Mouse (Mus musculus) heart, postnatal 0 days (tissue): ENCODE results near the gene Gab2. TPM values are rescaled to one million over a fixed set of nuclear protein-coding genes. Genes with fewer than 3 reads are reported as not detected.
A peak's percentile ranks its signal among the peaks of the same experiment; 100 is the strongest.

Source experiments
- ATAC-seq: fragments of 200-750 bp; cut with Nextera tagmentation; 2 replicates; pipeline ENCODE4 v1.8.0; 2017; ENCODE audit warnings: low read depth, moderate number of reproducible peaks, moderate library complexity; ENCODE audit not compliant: insufficient read depth
- DNase-seq: peaks from one replicate; pipeline ENCODE4 v3.0.0-alpha.2; 2016; ENCODE audit warnings: low spot score
- H3K27ac ChIP-seq: fragments of 300-500 bp; sonication (generic); 2 replicates; pipeline ENCODE4 v1.5.1; 2014; ENCODE audit warnings: low read depth, mild to moderate bottlenecking
- H3K27me3 ChIP-seq: fragments of 300-500 bp; sonication (generic); 2 replicates; pipeline ENCODE4 v1.6.1; 2014; ENCODE audit warnings: low read length, mixed read lengths; ENCODE audit not compliant: control insufficient read depth, insufficient read depth
- H3K36me3 ChIP-seq: fragments of 300-500 bp; sonication (generic); replicated peaks from 2 replicates; pipeline ENCODE4 v1.6.1; 2014; ENCODE audit warnings: low read length, mixed read lengths; ENCODE audit not compliant: control insufficient read depth, insufficient read depth
- H3K4me1 ChIP-seq: fragments of 300-500 bp; sonication (generic); 2 replicates; pipeline ENCODE4 v1.6.1; 2014; ENCODE audit warnings: antibody characterized with exemption; ENCODE audit not compliant: control insufficient read depth, insufficient read depth
- H3K4me2 ChIP-seq: fragments of 300-500 bp; sonication (generic); 2 replicates; pipeline ENCODE4 v1.6.1; 2014; ENCODE audit warnings: low read depth, mild to moderate bottlenecking, low read length, moderate library complexity
- H3K4me3 ChIP-seq: fragments of 300-500 bp; sonication (generic); 2 replicates; pipeline ENCODE4 v1.5.1; 2014; ENCODE audit warnings: low read depth, low read length
- H3K9ac ChIP-seq: fragments of 300-500 bp; sonication (generic); replicated peaks from 2 replicates; pipeline ENCODE4 v1.6.1; 2014; ENCODE audit warnings: low read depth, low read length, mixed read lengths
- H3K9me3 ChIP-seq: fragments of 300-500 bp; sonication (generic); replicated peaks from 2 replicates; pipeline ENCODE4 v1.6.1; 2016; ENCODE audit warnings: low read length; ENCODE audit not compliant: control insufficient read depth
- CTCF ChIP-seq: IDR thresholded peaks from 2 replicates; pipeline ENCODE4 v1.5.1; 2016; ENCODE audit warnings: antibody characterized with exemption, control low read depth, low read depth
- EP300 ChIP-seq: IDR thresholded peaks from 2 replicates; pipeline ENCODE4 v1.6.1; 2016; ENCODE audit warnings: antibody characterized with exemption, low read depth
- WGBS: fragments of 180-500 bp; shearing (Covaris S2); extraction: QIAGEN DNeasy Blood & Tissue Kit; methylation state at CpG from one replicate; pipeline ENCODE4 v1.1.7; 2014; 5-methylcytosine and 5-hydroxymethylcytosine counted together
- polyA plus RNA-seq: library from polyadenylated mRNA; unstranded; fragments of >200 nt; fragmentation: Nextera tagmentation; extraction: Ambion mirVana; gene quantifications from 2 replicates; pipeline ENCODE4 v1.2.1, GENCODE M21; 2015
- total RNA-seq: library from RNA; depleted of rRNA; stranded (reverse); fragments of >200 nt; gene quantifications from 2 replicates; pipeline ENCODE4 v1.2.3, GENCODE M21; 2014; ENCODE audit warnings: low replicate concordance

Gene Gab2
- total and polyA plus RNA-seq, 2 experiments from 2014 or later: 4.9 to 13.4 TPM

GRCm38 (mm10) chr7:97083579-97083978, 2.2 kb downstream of the Gab2 start:
- Histone ChIP-seq H3K4me3 (no peak overlapping the region), H3K36me3 (no peaks in the 10 kb centered on the region)
- 68% methylated on average over 9 of the region's 9 CpGs for WGBS

GRCm38 (mm10) chr7:97084181-97084580, 2.8 kb downstream of the Gab2 start:
- TF ChIP-seq CTCF (no peak), EP300 (no peak)
- Histone ChIP-seq H3K9me3 (no peaks in the 10 kb centered on the region), H3K27ac (peak overlapping the region; percentile 98; the same call in 1 of the 2 replicates), H3K27me3 (no peaks in the 10 kb centered on the region), H3K4me2 (no peak overlapping the region), H3K36me3 (no peaks in the 10 kb centered on the region), H3K4me3 (no peak overlapping the region), H3K9ac (no peak overlapping the region), H3K4me1 (peaks cover 7% of the 10 kb centered on the region; the same call in 1 of the 2 replicates)
- ATAC-seq (no peak), DNase-seq (peak; percentile 30)
- WGBS: 74% methylated on average over 1 of the region's 1 CpGs

More at GRCm38 (mm10) chr7:97083579-97083978, 2.2 kb downstream of the Gab2 start:
- H3K9me3 ChIP-seq: no peaks in the 10 kb centered on the region
- H3K9ac ChIP-seq: no peak overlapping the region
- peak overlapping the region; percentile 98 for H3K27ac ChIP-seq
- H3K4me1 ChIP-seq: peaks cover 8% of the 10 kb centered on the region; the same call in 1 of the 2 replicates
- no peaks in the 10 kb centered on the region for H3K27me3 ChIP-seq
- no peak for ATAC-seq
- TF ChIP-seq CTCF: no peak
- TF ChIP-seq EP300: no peak
- no peak for DNase-seq
- H3K4me2 ChIP-seq: peak overlapping the region; percentile 89

- no peak overlapping the region for H3K4me3 ChIP-seq
- H3K27ac ChIP-seq: no peak overlapping the region
- peak; percentile 58 for DNase-seq
- peak; percentile 52 for TF ChIP-seq CTCF
- TF ChIP-seq EP300: no peak
- H3K4me2 ChIP-seq: no peak overlapping the region
- 15% methylated on average over 4 of the region's 4 CpGs for WGBS
- H3K4me1 ChIP-seq: peaks cover 4% of the 10 kb centered on the region; the same call in 1 of the 2 replicates
- H3K27me3 ChIP-seq: no peaks in the 10 kb centered on the region
- ATAC-seq: no peak
- no peaks in the 10 kb centered on the region for H3K9me3 ChIP-seq
- no peak overlapping the region for H3K9ac ChIP-seq
- H3K36me3 ChIP-seq: no peaks in the 10 kb centered on the region
Observed at GRCm38 (mm10) chr7:97085291-97085690, 3.9 kb downstream of the Gab2 start.

GRCm38 (mm10) chr7:97094241-97094640, 12.9 kb downstream of the Gab2 start:
- no peaks in the 10 kb centered on the region for H3K4me1 ChIP-seq
- TF ChIP-seq CTCF: no peak
- no peak for TF ChIP-seq EP300
- no peak overlapping the region for H3K27ac ChIP-seq
- H3K9me3 ChIP-seq: no peaks in the 10 kb centered on the region
- H3K36me3 ChIP-seq: no peaks in the 10 kb centered on the region
- H3K27me3 ChIP-seq: no peaks in the 10 kb centered on the region
- no peak for ATAC-seq
- WGBS: 67% methylated on average over 3 of the region's 3 CpGs
- H3K4me2 ChIP-seq: no peak overlapping the region
- H3K4me3 ChIP-seq: no peak overlapping the region
- no peak for DNase-seq
- H3K9ac ChIP-seq: no peak overlapping the region

- 88% methylated on average over 3 of the region's 3 CpGs for WGBS
- no peak for ATAC-seq
Observed at GRCm38 (mm10) chr7:97108119-97108518, 26.7 kb downstream of the Gab2 start.

GRCm38 (mm10) chr7:97128949-97129348, 47.6 kb downstream of the Gab2 start:
- Histone ChIP-seq H3K9me3 (no peaks in the 10 kb centered on the region), H3K4me1 (peaks cover 10% of the 10 kb centered on the region), H3K27me3 (no peaks in the 10 kb centered on the region), H3K9ac (no peak overlapping the region), H3K36me3 (no peaks in the 10 kb centered on the region; the same call in 1 of the 2 replicates), H3K4me2 (no peak overlapping the region), H3K4me3 (no peak overlapping the region), H3K27ac (peak overlapping the region; percentile 43)
- no peak for TF ChIP-seq CTCF
- ATAC-seq: peak; percentile 51
- DNase-seq: peak; percentile 48
- 12% methylated on average over 1 of the region's 1 CpGs for WGBS

More at GRCm38 (mm10) chr7:97108119-97108518, 26.7 kb downstream of the Gab2 start:
- Histone ChIP-seq H3K4me1 (peaks cover 9% of the 10 kb centered on the region), H3K27me3 (no peaks in the 10 kb centered on the region), H3K9ac (no peak overlapping the region), H3K4me3 (no peak overlapping the region), H3K27ac (no peak overlapping the region), H3K36me3 (no peaks in the 10 kb centered on the region), H3K9me3 (no peaks in the 10 kb centered on the region), H3K4me2 (no peak overlapping the region)
- no peak for DNase-seq
- TF ChIP-seq EP300: no peak
- no peak for TF ChIP-seq CTCF
